Mouse (Mus musculus) urinary bladder, postnatal 25 days (tissue): ENCODE data around the gene Gcn1l1.
A peak's percentile ranks its signal among the peaks of the same experiment; 100 is the strongest.
"Not testable (repeated sequence)": the region's sequence is repeated elsewhere in the genome, so short reads cannot be mapped to it uniquely, and the experiment has no call there.

Source experiments
- DNase-seq: peaks from one replicate; pipeline ENCODE4 v3.0.0; 2022; ENCODE audit warnings: low spot score

The Gcn1l1 gene

GRCm38 (mm10) chr5:115564737-115565393, at the start of gene Gcn1l1:
Gene Gcn1l1, plus strand, starts transcription at chr5:115565254.
- DNase-seq = peak; percentile 84

GRCm38 (mm10) chr5:115516081-115516907, 48.8 kb upstream of the Gcn1l1 start:
- DNase-seq = no peak

- no peak for DNase-seq
Observed at GRCm38 (mm10) chr5:115516908-115517307, 48.1 kb upstream of the Gcn1l1 start.

GRCm38 (mm10) chr5:115517501-115517900, 47.6 kb upstream of the Gcn1l1 start:
- DNase-seq = no peak

- DNase-seq = not testable (repeated sequence)
Observed at GRCm38 (mm10) chr5:115518214-115518613, 46.8 kb upstream of the Gcn1l1 start.

GRCm38 (mm10) chr5:115520325-115520869, 44.7 kb upstream of the Gcn1l1 start:
- DNase-seq = no peak

- DNase-seq = no peak
Observed at GRCm38 (mm10) chr5:115521553-115522461, 43.2 kb upstream of the Gcn1l1 start.

- no peak for DNase-seq
Observed at GRCm38 (mm10) chr5:115522531-115522930, 42.5 kb upstream of the Gcn1l1 start.

GRCm38 (mm10) chr5:115522981-115523499, 42.0 kb upstream of the Gcn1l1 start:
- DNase-seq = no peak

- no peak for DNase-seq
Observed at GRCm38 (mm10) chr5:115523971-115524370, 41.1 kb upstream of the Gcn1l1 start.

GRCm38 (mm10) chr5:115524471-115524870, 40.6 kb upstream of the Gcn1l1 start:
- no peak for DNase-seq

GRCm38 (mm10) chr5:115525416-115525815, 39.6 kb upstream of the Gcn1l1 start:
- no peak for DNase-seq

- no peak for DNase-seq
Observed at GRCm38 (mm10) chr5:115525943-115526342, 39.1 kb upstream of the Gcn1l1 start.

- no peak for DNase-seq
Observed at GRCm38 (mm10) chr5:115526456-115527202, 38.4 kb upstream of the Gcn1l1 start.

- DNase-seq = no peak
Observed at GRCm38 (mm10) chr5:115528128-115528527, 36.9 kb upstream of the Gcn1l1 start.

- no peak for DNase-seq
Observed at GRCm38 (mm10) chr5:115529364-115529741, 35.7 kb upstream of the Gcn1l1 start.

- DNase-seq = no peak
Observed at GRCm38 (mm10) chr5:115529742-115530446, 35.2 kb upstream of the Gcn1l1 start.

- no peak for DNase-seq
Observed at GRCm38 (mm10) chr5:115530447-115530809, 34.6 kb upstream of the Gcn1l1 start.

GRCm38 (mm10) chr5:115531671-115532270, 33.3 kb upstream of the Gcn1l1 start:
- peak; percentile 57 for DNase-seq

- peak; percentile 54 for DNase-seq
Observed at GRCm38 (mm10) chr5:115534290-115534731, 30.7 kb upstream of the Gcn1l1 start.
